Mouse (Mus musculus): Measurements from ENCODE around the gene Epha1.

Gene Epha1

DNA sequence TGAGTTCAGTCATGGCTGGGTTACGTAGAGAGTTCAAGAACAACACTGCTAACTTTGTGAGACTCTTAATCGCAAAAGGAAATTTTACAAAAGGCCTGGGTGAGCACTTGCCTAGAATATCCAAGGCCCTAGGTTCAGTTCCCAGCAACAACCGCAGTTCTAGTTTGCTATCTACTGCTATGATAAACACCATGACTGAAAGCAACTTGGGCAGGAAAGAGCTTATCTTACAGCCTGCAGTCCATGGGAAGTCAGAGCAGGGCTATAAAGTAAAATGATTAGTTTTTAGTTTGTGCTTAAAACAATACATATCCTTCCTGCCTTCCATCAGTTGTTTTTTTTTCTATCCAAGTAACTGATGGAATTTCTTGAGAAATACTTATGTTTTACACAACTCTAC, 46.6 kb downstream of the Epha1 start:
- in situ Hi-C loops (cut with MboI, MseI), result no loop called here

DNA sequence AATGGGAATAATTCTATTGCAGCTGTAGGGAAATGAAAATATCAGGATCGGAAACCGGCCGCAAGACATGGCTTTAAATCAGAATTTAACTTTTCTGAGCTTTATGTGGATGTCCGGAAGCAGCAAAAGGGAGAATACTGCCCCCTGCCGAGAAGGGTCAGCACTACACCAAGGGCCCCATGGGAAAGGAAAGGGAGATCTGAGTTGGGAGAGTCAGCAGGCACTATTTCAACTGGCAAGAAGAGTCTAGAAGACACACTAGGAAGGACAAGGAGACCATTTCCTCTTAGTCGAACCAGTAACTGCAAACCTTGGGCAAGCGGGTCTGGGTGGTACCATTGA, 47.8 kb downstream of the Epha1 start:
- in situ Hi-C loops (cut with MboI, MseI), result no loop called here

DNA sequence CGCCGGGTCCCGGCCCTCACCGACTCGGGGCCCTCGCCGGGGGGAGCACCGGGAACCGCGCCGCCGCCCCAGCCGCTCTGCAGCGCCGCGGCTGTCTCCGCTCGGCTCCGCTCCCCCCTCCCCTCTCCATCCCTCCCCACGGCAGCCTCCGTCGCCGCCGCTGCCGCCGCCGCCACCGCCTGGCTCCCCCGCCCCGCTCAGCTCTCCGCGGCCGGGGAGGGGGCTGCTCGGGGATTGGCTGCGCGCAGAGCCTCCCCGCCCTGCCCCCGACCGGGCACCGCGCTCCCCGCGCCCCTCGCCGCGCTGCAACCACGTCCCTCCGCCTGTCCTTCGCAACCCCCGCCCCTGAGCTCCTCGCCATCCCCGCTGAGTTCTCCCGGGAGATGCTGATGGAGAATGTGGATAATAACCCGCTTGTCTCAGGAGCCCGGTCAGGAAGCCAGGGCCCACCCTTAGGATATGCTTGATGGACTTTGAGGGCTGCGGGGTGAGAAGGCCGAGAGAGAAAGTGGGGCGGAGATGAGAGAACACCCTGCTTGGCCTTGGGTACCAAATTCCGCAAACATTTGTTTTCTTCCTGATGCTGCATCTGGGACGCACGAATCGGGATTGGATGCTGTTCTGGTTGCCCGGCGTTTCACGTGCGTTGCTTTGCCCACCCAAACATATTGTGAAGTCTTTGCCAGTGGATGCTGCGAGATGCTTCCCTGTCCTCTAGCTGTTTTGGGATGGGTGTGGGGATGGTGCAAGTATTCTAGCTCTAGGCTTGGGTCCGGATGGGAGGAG, 48.4 kb downstream of the Epha1 start, which contains the start of gene Fam131b:
TSS of gene Fam131b (minus strand) at position 162 of the 786 bp plus-strand sequence.
- in situ Hi-C loops (cut with MboI, MseI), result loop anchor here (25.0 kb wide), 1 partner anchor 263 kb away; the partner anchor contains the start of gene Tcaf3

DNA sequence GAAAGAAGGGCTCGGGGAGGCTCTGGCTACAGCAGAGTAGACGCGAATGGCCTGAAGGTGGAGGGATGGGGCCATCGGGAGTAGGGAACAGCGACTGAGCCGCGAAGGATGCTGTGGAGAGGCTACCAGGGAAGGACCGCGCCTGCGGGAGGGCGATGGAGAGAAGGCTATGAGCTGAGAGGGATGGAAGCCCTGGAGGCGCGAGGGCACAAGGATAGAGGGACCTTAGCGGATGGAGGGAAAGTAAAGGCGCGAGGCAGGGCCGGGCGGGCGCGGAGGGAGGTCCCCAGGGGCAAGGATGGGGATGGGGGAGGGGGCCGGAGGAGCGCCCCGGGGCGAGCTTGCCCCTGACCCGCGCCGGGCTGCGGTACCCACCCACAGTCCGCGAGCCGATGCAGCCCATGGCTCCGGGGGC, 49.0 kb downstream of the Epha1 start:
- in situ Hi-C loops (cut with MboI, MseI), result loop anchor here (25.0 kb wide), 1 partner anchor 263 kb away; the partner anchor contains the start of gene Tcaf3

DNA sequence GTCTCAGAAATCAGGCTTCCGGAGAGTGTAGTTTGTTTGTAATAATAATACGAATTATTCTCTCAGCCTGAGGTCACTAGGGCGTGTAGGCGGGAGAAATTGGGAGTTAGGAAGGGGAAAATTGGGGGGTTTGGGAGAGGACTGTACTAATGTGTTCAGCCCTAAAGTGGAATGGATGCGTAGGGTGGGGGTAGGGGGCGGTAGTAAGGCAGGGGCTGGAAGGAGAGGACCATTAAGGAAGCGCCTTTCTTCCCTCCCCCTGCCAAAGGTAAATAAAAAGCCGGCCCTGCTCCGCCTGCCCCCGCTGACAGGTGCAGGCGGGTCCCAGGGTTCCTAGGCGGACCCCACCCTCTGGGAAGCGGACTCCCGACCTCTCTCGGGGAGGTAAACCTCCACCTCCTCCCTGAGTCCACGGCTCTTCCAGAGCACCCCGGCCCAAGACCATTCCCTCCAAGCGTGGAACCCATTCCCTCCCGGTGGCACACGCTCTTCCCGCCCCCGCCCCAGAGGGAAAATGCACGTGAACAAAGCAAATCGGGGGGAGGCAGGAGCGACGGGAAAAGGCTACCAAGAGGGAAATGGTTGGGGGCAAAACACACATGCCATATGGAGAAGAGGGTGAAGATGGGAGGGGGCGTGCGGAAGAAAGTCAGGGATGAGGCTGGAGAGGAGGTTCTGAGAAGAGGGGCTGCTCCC, 49.5 kb downstream of the Epha1 start:
- in situ Hi-C loops (cut with MboI, MseI), result loop anchor here (25.0 kb wide), 1 partner anchor 264 kb away; the partner anchor contains the start of gene Tcaf3

DNA sequence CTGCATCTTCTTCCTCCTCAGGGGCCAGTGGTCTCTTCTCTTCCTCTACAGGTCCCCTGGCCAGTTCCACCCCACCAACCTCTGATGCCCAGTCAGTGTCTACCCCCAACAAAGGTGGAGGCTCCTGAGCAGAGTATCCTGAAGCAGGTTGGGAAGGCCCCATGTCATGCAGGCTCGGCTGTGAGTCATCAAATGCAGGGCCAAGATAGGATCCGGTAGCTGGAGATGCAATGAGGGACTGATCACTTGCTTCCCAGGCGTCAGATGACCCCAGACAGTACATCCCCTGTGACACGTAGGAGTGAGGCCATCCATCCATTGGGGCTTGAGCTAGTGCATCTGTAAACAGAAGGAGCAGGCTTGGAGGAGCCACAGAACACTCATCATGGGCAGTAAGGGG, 54.8 kb downstream of the Epha1 start:
- in situ Hi-C loops (cut with MboI, MseI), result loop anchor here (25.0 kb wide), 1 partner anchor 269 kb away; the partner anchor contains the start of gene Tcaf3

DNA sequence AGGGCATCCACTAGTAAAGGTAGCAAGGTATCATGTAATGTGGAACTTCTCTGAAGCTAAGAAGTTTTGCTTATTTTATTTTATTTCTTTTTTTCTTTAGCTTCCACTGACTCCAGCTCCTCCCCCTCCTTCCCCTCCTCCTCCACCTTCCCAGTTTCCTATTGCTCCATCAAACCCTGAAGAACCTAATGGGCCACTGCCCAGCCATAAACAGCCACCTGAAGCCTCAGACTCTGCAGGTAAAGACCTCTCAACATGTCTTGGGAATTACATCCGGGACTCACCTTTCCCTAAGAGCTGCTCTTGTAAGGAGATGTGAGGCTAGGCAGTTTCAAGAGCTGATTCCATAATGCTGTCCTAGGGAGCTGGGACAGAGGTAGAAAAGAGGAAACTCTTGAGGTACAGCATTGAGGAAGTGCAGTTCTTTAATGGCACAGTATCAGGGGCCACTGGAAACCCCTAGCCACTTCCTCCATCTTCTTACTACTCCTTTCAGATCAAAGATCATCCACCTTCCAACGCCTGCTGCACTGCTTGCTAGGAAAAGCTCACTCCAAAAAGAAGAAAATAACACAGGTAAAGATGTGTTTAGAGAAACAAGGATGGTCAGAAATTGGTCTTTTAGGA, 62.5 kb downstream of the Epha1 start:
- in situ Hi-C loops (cut with MboI, MseI), result loop anchor here (25.0 kb wide), 1 partner anchor 277 kb away; the partner anchor contains the start of gene Tcaf3

DNA sequence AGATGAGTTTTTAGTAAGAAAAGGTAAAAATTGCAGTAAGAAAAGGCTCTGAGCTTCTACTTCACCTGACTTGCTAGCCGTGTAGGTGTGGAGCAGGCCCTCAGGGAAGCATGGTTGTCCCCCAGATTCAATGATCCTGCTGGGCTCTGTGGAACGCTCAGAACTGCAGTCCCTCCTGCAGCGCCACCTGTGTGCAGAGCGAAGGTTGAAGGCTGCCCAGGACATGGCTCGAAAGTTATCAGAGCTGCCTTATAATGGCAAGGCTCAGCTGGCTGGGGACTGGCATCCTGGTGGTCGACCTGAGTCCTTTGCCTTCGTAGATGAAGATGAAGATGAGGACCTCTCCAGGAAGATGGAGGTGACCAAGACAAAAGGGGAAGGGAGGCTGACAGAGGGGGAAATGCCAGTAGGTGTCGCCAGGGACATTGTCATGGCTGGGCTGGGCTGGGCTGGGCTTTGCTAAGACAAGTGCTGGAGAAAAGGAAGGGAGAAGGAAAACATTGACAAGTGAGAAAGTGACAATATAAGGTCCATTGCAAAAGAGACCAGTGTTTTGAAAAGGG, 63.2 kb downstream of the Epha1 start:
- in situ Hi-C loops (cut with MboI, MseI), result loop anchor here (25.0 kb wide), 1 partner anchor 277 kb away; the partner anchor contains the start of gene Tcaf3

Measured in regulatory T cell (primary cell).